Mouse (Mus musculus) ES-Bruce4 (cell line): ENCODE data around the gene Krt86. TPM values are rescaled to one million over a fixed set of nuclear protein-coding genes. Genes with fewer than 3 reads are reported as not detected.

ENCODE experiments used
- H3K27ac ChIP-seq: 2 replicates; pipeline ENCODE4 v1.5.1; 2012; ENCODE audit warnings: low read length, inconsistent platforms; ENCODE audit not compliant: insufficient read depth
- H3K27me3 ChIP-seq: 2 replicates; pipeline ENCODE4 v1.6.1; 2012; ENCODE audit warnings: mild to moderate bottlenecking, low read length, inconsistent platforms; ENCODE audit not compliant: control insufficient read depth, poor library complexity, insufficient read depth, severe bottlenecking
- H3K36me3 ChIP-seq: 2 replicates; pipeline ENCODE4 v1.6.1; 2012; ENCODE audit warnings: inconsistent platforms, mild to moderate bottlenecking, low read length, moderate library complexity; ENCODE audit not compliant: control insufficient read depth, poor library complexity, insufficient read depth, severe bottlenecking
- H3K4me1 ChIP-seq: one replicate; pipeline ENCODE4 v1.8.1; 2011; ENCODE audit warnings: low read length; ENCODE audit not compliant: control insufficient read depth, insufficient read depth
- H3K4me3 ChIP-seq: 2 replicates; pipeline ENCODE4 v1.5.1; 2011; ENCODE audit warnings: low read depth, mild to moderate bottlenecking, low read length
- H3K9ac ChIP-seq: 2 replicates; pipeline ENCODE4 v1.6.1; 2012; ENCODE audit warnings: low read depth, mild to moderate bottlenecking, inconsistent platforms; ENCODE audit not compliant: poor library complexity, severe bottlenecking
- H3K9me3 ChIP-seq: replicated peaks from 2 replicates; pipeline ENCODE4 v1.6.1; 2012; ENCODE audit warnings: mild to moderate bottlenecking, low read length, inconsistent platforms; ENCODE audit not compliant: control insufficient read depth, poor library complexity, insufficient read depth, severe bottlenecking
- CTCF ChIP-seq: IDR thresholded peaks from one replicate; pipeline ENCODE4 v1.8.1; 2011; ENCODE audit warnings: low read depth, low read length
- EP300 ChIP-seq: IDR thresholded peaks from 2 replicates; pipeline ENCODE4 v1.6.1; 2011; ENCODE audit warnings: low read depth, low read length; ENCODE audit not compliant: insufficient read depth
- POLR2A ChIP-seq: IDR thresholded peaks from one replicate; pipeline ENCODE4 v1.8.1; 2011; ENCODE audit warnings: low read length; ENCODE audit not compliant: insufficient read depth
- polyA plus RNA-seq: library from polyadenylated mRNA; stranded (reverse); fragments of >200 nt; gene quantifications from 2 replicates; pipeline ENCODE4 v1.2.4, GENCODE M21; 2011; ENCODE audit warnings: low read depth; ENCODE audit not compliant: missing spikeins, insufficient read depth, insufficient read length

Krt86 gene
- polyA plus RNA-seq, 1 experiment, result not detected

DNA sequence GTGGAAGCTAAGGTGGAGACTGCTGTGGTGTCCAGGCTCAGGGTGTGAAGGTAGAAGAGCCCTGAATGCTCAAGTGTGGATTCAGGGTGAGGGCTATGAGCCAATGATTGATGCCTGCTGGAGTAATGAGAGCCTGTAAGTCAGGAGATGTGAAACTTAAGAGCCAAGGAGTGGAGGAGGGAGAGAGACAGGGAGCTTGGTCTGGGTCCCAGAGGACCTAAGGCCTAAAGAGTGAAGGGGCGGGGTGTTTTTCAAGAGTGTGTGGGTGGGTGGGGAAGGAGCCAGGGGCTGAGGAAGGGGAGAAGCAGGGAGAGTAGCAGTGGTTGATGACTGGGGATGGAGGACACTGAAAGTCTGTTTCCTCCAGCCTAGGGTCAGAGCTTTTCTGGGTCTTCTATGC, 10.4 kb downstream of the Krt86 start:
- Histone ChIP-seq H3K9ac (no peak overlapping the region), H3K9me3 (no peaks in the 10 kb centered on the region), H3K4me3 (no peak overlapping the region), H3K36me3 (no peaks in the 10 kb centered on the region), H3K27me3 (no peaks in the 10 kb centered on the region), H3K4me1 (no peaks in the 10 kb centered on the region), H3K27ac (no peak overlapping the region)
- no peak for TF ChIP-seq POLR2A
- no peak for TF ChIP-seq CTCF
- TF ChIP-seq EP300, result no peak

DNA sequence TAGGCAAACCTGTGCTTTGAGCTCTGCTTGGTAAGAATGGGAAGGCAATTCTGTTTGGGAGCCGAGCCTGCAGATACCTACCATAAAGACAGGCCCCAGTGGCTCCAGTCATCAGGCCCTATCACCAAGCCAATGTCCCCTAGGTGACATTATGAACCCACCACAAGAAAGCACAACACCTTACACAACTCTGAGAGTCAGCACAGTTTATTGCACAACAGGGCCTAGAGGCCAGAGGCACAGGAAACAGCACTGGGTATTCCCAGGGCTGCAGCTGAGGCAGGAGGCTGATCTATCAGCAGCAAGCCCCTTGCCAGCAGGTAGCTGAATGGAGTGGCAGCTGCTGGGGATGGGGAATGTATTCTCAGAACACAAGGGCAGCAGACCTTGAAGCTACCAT, 11.7 kb downstream of the Krt86 start:
- H3K9me3 ChIP-seq, result no peaks in the 10 kb centered on the region
- H3K9ac ChIP-seq, result no peak overlapping the region
- H3K27me3 ChIP-seq, result no peaks in the 10 kb centered on the region
- no peak overlapping the region for H3K27ac ChIP-seq
- no peak overlapping the region for H3K4me3 ChIP-seq
- TF ChIP-seq CTCF (no peak), POLR2A (no peak), EP300 (no peak)
- H3K4me1 ChIP-seq, result no peaks in the 10 kb centered on the region
- H3K36me3 ChIP-seq, result no peaks in the 10 kb centered on the region

DNA sequence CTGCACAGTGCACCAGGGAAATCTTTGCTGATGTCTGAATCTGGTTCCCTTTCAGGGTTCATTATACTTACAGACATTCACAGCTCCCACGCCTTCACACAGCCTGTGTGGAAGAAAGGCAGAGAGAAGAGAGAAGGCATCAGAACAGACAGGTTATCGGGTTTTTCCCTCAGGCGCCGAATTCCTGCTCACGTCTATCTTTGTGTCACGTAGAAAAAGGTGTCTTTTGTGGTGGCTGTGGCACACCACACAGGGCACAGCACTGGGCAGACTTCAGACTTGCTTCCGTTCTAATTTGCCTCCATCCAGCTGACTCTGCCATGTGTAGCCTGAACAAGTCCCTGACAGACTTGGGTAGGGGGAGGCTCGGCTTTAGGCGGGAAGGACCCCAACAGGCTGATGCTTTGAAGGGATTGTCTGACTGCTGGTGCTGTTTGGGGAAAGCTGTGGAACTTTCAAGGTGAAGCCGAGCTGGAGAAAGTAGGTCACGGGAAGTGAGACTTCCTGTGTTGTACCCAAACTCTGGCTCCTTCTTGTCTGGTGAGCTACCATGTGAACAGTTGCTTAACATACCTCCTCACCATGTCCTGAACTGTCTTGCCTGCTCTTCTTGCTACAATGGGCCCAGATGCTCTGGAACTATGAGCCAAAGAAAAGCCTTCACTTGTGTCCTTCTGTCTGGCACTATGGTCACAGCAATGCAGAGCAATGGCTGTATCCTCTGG, 12.8 kb downstream of the Krt86 start:
- no peak overlapping the region for H3K27ac ChIP-seq
- no peak for TF ChIP-seq CTCF

DNA sequence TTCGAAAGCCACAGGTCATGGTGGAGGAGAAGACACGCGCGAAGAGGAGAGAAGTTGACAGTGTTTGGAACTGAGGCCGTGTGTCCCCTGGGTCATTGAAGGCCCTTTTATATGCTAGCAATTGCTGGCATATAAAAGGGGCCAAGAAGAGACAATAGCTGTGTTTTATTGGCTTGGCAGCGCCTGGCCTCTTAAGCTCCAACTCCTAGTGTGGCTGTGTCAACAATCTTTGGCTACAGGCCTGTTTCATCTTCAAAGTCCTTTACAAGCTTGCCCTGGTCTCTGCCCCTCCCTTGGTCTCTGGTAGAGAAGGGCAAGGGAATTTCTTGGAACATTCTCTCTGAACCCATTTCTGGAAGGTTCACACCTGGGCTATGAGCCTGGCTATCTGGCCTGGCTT, 18.2 kb downstream of the Krt86 start, which contains the start of gene Krt83:
TSS of gene Krt83 (minus strand) at position 82 of the 400 bp plus-strand sequence.
- H3K27me3 ChIP-seq, result no peaks in the 10 kb centered on the region
- no peak within 1 kb of the TSS for H3K27ac ChIP-seq
- H3K9ac ChIP-seq, result no peak within 1 kb of the TSS
- no peaks in the 10 kb centered on the region for H3K36me3 ChIP-seq
- TF ChIP-seq CTCF (no peak), EP300 (no peak), POLR2A (no peak)
- H3K4me1 ChIP-seq, result no peaks in the 10 kb centered on the region
- no peak within 1 kb of the TSS for H3K4me3 ChIP-seq
- no peaks in the 10 kb centered on the region for H3K9me3 ChIP-seq

More for the DNA sequence above, 12.8 kb downstream of the Krt86 start:
- Histone ChIP-seq H3K9ac (no peak overlapping the region), H3K4me1 (no peaks in the 10 kb centered on the region), H3K9me3 (no peaks in the 10 kb centered on the region), H3K4me3 (no peak overlapping the region), H3K27me3 (no peaks in the 10 kb centered on the region), H3K36me3 (no peaks in the 10 kb centered on the region)

DNA sequence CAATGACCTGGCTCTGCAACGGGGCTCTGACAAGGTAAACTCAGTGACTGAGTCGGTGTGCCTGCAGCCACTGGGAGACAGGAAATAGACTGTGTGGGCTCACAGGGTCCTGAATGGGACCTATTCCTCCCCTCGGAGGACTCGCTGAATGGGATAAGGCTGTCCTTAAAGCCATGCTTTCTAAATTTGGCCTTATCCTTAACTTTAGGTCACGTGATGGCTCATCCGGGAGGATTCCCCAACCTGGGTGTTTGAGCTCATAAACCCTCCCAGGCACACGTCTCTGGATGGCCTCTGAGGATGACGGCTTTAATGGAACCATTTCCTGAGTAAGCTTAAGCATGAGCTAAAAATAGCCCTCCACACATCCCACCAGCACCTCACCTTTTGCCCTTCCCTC, 19.4 kb downstream of the Krt86 start:
- Histone ChIP-seq H3K27ac (no peak overlapping the region), H3K36me3 (no peaks in the 10 kb centered on the region), H3K9me3 (no peaks in the 10 kb centered on the region), H3K4me3 (no peak overlapping the region), H3K9ac (no peak overlapping the region), H3K27me3 (no peaks in the 10 kb centered on the region), H3K4me1 (no peaks in the 10 kb centered on the region)
- TF ChIP-seq POLR2A (no peak), CTCF (no peak), EP300 (no peak)

DNA sequence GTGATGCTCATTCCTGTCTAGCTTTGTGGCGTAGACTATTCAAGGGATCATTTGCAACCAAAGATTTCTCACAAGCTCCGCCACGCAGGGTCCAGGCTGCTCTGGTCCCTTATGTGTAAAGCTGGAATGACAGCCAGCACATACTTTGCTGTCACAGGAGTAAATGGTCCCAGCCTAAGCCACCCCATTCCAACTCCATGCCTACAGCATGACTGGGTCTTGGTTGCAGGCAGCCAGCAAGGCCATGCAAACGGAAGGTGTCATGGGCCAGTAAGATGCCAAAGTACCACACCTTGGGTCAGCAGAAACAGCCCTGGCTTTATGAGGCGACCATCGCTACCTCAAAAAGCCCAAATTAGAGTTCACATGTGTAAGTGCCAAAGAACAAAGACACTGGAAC, 20.4 kb downstream of the Krt86 start:
- no peak for TF ChIP-seq POLR2A
- TF ChIP-seq CTCF, result no peak
- TF ChIP-seq EP300, result no peak

More for the DNA sequence above, 20.4 kb downstream of the Krt86 start:
- Histone ChIP-seq H3K4me1 (no peaks in the 10 kb centered on the region), H3K9me3 (no peaks in the 10 kb centered on the region), H3K9ac (no peak overlapping the region), H3K4me3 (no peak overlapping the region), H3K36me3 (no peaks in the 10 kb centered on the region), H3K27me3 (no peaks in the 10 kb centered on the region), H3K27ac (no peak overlapping the region)
